Mouse (Mus musculus): ENCODE data around the gene Npcd.

DNA sequence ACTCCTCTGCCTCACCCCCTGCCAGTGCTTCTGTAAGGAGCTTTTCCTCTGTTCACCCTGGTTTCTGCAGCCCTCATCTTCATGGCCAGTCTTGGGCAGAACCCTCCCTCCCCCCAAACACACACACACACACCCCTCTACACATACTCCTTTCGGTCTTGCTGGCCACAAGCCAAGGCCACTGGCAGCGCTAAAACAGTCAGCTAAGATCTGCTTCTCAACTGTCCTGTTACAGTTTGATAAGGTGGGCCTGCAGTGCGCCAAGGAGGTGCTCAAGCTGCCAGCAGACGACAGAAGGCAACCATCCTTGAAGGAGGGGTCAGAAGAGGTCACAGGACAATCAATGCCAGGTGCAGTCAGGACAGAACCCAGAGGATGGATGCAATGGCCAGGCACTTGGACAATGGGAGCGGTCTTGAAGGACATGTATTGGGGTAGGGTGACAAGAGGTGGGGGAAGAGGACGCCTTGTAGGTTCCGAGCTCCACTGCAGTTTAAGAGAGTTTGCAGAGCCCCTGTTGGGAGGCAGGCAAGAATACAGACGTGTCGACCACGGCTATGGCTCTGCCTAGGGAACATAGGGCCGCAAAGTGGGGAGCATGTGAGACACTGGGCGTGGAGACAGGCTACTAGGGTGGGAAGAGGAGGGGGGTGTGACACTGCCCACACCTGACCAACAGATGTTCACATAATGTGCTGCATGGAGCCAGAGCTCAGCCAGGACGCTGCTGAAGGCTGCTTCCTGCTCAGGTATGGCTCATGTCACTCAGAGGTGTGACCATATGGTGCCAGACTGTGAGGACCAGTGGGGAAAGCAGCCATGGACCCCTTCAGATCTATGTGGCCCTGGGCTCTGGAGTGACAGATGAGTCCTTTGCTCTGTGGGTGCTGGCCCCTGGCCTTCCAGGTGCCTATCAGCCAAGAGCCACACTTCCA lies 11.5 kb downstream of the Npcd start:
- TF ChIP-seq POLR2A (IDR thresholded peaks at IDR 0.05; ENCODE audit: insufficient read depth, low read length) (no peak), CTCF (IDR thresholded peaks at IDR 0.05; ENCODE audit: low read depth, low read length) (no peak), EP300 (IDR thresholded peaks at IDR 0.05; ENCODE audit: insufficient read depth, low read depth, low read length) (no peak)
